Mouse (Mus musculus): ENCODE data around the gene 2410004B18Rik.
A peak's percentile ranks its signal among the peaks of the same experiment; 100 is the strongest.
"Not testable (repeated sequence)": the region's sequence is repeated elsewhere in the genome, so short reads cannot be mapped to it uniquely, and the experiment has no call there.

2410004B18Rik gene

GRCm38 (mm10) chr3:145965583-145965982 is 27.8 kb downstream of the 2410004B18Rik start:
- not testable (repeated sequence) for DNase-seq

- no peak for DNase-seq
Measured at GRCm38 (mm10) chr3:145966806-145967205, 29.0 kb downstream of the 2410004B18Rik start.

- no peak for DNase-seq
Measured at GRCm38 (mm10) chr3:145969031-145969501, 31.3 kb downstream of the 2410004B18Rik start.

- no peak for DNase-seq
Measured at GRCm38 (mm10) chr3:145971501-145971900, 33.7 kb downstream of the 2410004B18Rik start.

GRCm38 (mm10) chr3:145974986-145975385 is 37.2 kb downstream of the 2410004B18Rik start:
- DNase-seq, result no peak

GRCm38 (mm10) chr3:145985333-145985925 is 47.6 kb downstream of the 2410004B18Rik start:
- no peak for DNase-seq

GRCm38 (mm10) chr3:145986317-145987001 is 48.6 kb downstream of the 2410004B18Rik start:
- no peak for DNase-seq

GRCm38 (mm10) chr3:145987268-145987969 is 49.6 kb downstream of the 2410004B18Rik start, which contains the start of gene Syde2:
Gene Syde2 (plus strand): TSS chr3:145987870.
- peak; percentile 37 to 51 for DNase-seq

GRCm38 (mm10) chr3:145987970-145988683 is 50.3 kb downstream of the 2410004B18Rik start:
- DNase-seq, result peak; percentile 29 to 46

GRCm38 (mm10) chr3:145988684-145989575 is 51.1 kb downstream of the 2410004B18Rik start:
- no peak for DNase-seq

- DNase-seq, result no peak
Measured at GRCm38 (mm10) chr3:145989576-145990081, 51.8 kb downstream of the 2410004B18Rik start.

- no peak for DNase-seq
Measured at GRCm38 (mm10) chr3:145991130-145991529, 53.3 kb downstream of the 2410004B18Rik start.

GRCm38 (mm10) chr3:145991976-145992730 is 54.3 kb downstream of the 2410004B18Rik start:
- no peak for DNase-seq

GRCm38 (mm10) chr3:145992796-145993195 is 55.0 kb downstream of the 2410004B18Rik start:
- no peak for DNase-seq

- no peak for DNase-seq
Measured at GRCm38 (mm10) chr3:145993481-145994201, 55.8 kb downstream of the 2410004B18Rik start.
